Mouse (Mus musculus): ENCODE results near the gene Lce1l. TPM values are rescaled to one million over a fixed set of nuclear protein-coding genes. Genes with fewer than 3 reads are reported as not detected.
"Not testable (repeated sequence)": the region's sequence is repeated elsewhere in the genome, so short reads cannot be mapped to it uniquely, and the experiment has no call there.

Lce1l gene
- polyA plus RNA-seq (2012; rRNA removed) = not detected in 2 replicates

DNA sequence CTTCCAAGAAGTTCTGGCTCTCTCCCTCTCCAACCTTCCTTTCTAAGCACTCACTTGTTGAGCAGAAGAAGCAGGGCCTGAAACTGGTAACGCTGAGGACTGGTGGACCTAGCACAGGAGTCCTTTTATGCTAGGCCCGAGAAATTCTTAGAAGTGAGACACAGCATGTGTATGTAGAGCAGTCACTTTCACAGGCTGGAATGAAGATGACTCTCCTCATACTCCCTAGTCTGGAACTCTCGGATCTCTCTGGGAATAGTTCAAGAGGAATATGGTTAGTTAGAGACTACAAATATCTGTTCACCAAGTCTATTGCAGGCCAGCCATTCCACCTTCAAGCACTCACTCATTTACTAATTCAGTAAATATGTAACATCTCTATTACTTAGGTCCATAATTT is at the start of gene Lce1l:
Gene Lce1l (minus strand): TSS at position 101 of the 400 bp plus-strand sequence.
- no peak for DNase-seq (ENCODE audit: low read depth)
- TF ChIP-seq POLR2A (IDR thresholded peaks at IDR 0.05; ENCODE audit: borderline replicate concordance, extremely low read depth, insufficient read depth, insufficient read length, poor library complexity, severe bottlenecking) (no peak), CTCF (IDR thresholded peaks at IDR 0.05; ENCODE audit: borderline replicate concordance, extremely low read depth, insufficient read depth, insufficient read length) (no peak)

DNA sequence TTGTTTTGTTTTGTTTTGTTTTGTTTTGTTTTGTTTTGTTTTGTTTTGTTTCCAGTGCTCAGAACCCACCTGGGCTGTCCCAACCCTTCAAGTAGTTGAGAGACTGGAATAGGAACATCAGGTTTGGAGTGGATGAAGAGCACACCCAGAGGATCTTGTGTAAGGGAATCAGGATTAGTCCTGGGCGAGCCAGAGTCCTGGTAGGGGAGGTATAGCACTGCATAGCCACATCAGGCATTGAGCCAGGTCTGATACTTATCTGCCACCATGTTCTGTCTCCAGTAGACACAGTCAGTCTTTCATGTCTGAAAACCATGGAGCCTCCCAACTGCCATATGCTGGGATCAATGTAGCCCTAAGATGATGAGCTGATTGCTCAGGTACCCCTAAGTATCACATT is 43.4 kb upstream of the Lce1l start:
- DNase-seq (ENCODE audit: low read depth) = no peak
- no peak for TF ChIP-seq POLR2A (IDR thresholded peaks at IDR 0.05; ENCODE audit: borderline replicate concordance, extremely low read depth, insufficient read depth, insufficient read length, poor library complexity, severe bottlenecking)
- no peak for TF ChIP-seq CTCF (IDR thresholded peaks at IDR 0.05; ENCODE audit: borderline replicate concordance, extremely low read depth, insufficient read depth, insufficient read length)

DNA sequence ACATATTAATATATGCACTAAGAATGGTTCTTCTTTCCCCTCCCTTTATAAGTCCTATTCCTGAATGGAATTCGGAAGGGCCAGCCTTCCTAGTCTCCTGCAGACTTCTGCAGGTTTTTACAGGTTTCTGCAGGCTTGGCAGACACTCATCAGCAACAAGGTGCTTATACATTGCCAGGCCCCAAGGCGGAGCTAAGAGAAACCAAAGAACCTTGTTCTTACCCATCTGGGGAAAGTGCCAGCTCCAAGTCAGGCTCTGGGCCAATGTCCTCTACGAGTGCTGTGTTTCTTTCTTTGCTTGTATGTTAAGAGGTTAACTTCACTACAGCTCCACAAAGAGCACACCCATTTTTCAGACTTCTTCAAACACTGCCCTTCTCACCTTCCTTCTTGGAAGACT is 43.0 kb upstream of the Lce1l start:
- TF ChIP-seq CTCF (IDR thresholded peaks at IDR 0.05; ENCODE audit: borderline replicate concordance, extremely low read depth, insufficient read depth, insufficient read length) = no peak
- no peak for TF ChIP-seq POLR2A (IDR thresholded peaks at IDR 0.05; ENCODE audit: borderline replicate concordance, extremely low read depth, insufficient read depth, insufficient read length, poor library complexity, severe bottlenecking)
- DNase-seq (ENCODE audit: low read depth) = peak; percentile 39

DNA sequence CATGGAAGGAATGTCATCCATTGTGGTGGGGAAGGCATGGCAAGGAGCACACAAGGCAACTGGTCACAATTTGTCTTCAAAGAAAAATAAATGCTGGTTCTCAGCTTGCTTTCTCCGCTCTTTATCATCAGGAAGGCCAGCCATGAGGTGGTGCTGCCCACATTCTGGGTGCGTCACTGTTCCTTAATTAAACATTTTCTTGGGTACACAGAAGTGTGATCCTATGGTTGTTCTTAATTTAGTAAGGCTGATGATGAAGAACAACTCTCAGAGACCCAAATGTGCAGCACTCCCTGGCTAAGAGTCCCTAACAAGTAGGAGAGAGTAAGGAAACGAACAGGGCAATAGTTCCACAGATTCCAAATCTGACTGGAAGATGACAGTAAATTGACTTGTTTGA is 23.1 kb upstream of the Lce1l start:
- TF ChIP-seq CTCF (IDR thresholded peaks at IDR 0.05; ENCODE audit: borderline replicate concordance, extremely low read depth, insufficient read depth, insufficient read length) = no peak
- no peak for TF ChIP-seq POLR2A (IDR thresholded peaks at IDR 0.05; ENCODE audit: borderline replicate concordance, extremely low read depth, insufficient read depth, insufficient read length, poor library complexity, severe bottlenecking)
- DNase-seq (ENCODE audit: low read depth) = no peak

DNA sequence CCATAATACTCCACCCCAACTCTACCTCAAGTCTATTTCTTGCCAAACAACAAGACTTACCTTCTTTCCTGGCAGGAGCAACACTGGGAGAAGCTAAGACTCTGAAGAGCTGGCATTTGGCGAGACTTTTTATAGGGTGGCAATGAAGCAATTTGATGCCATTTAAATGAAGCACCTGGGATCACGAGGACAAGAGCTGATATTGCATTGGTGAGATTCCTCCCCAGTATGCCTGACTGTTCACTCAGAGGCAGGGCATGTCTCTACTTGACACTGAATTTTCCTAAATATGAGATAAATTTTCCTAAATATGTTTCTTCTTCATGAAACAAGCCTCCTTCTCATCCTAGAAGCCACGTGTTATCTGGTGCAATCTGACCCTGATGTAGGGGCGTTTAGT is 19.0 kb upstream of the Lce1l start, which contains the start of gene 2310050C09Rik:
Gene 2310050C09Rik (minus strand): TSS at position 101 of the 400 bp plus-strand sequence.
- no peak for DNase-seq (ENCODE audit: low read depth)
- TF ChIP-seq POLR2A (IDR thresholded peaks at IDR 0.05; ENCODE audit: borderline replicate concordance, extremely low read depth, insufficient read depth, insufficient read length, poor library complexity, severe bottlenecking) = no peak
- TF ChIP-seq CTCF (IDR thresholded peaks at IDR 0.05; ENCODE audit: borderline replicate concordance, extremely low read depth, insufficient read depth, insufficient read length) = no peak

DNA sequence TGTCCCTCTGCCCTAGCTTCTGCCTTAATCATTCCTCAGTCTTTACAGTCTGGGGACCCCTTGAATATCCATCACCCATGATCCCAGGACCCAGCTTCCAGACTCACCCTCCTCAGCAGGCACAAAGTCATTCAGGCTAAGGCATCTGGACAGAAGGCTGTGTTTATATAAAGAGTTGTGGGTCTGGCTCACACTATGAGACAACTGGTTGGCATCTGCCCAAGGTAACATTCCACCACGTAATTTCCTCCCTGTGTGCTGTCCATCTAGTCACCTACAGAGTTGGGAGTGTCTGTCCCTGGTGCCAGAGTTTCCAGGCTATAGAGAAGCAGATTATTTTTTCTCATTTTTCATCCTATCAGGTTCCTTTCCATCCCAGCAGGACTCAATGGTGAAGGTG is 24.0 kb downstream of the Lce1l start, which contains the start of gene Kprp:
Gene Kprp (minus strand): TSS at position 140 of the 400 bp plus-strand sequence.
- DNase-seq (ENCODE audit: low read depth) = no peak
- TF ChIP-seq CTCF (IDR thresholded peaks at IDR 0.05; ENCODE audit: borderline replicate concordance, extremely low read depth, insufficient read depth, insufficient read length) = no peak
- TF ChIP-seq POLR2A (IDR thresholded peaks at IDR 0.05; ENCODE audit: borderline replicate concordance, extremely low read depth, insufficient read depth, insufficient read length, poor library complexity, severe bottlenecking) = no peak

DNA sequence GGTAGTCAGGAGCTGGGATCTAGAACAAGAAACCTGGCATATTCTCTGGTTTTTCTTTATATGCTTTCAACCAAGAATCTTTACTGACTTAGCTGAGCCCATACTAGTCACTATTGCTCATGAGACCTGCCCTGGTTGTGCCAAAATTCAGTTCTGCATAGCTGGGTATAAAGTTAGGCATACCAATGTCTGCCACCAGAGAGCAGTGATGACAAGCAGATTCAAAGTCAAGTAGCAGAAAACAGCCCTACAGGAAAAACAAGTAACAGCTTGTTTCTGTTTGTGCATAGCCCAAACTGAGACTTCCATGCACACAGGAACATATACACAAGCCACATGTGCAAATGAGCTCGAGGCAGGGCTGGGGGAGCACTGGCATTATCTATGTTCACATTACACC is 25.3 kb downstream of the Lce1l start:
- TF ChIP-seq POLR2A (IDR thresholded peaks at IDR 0.05; ENCODE audit: borderline replicate concordance, extremely low read depth, insufficient read depth, insufficient read length, poor library complexity, severe bottlenecking) (no peak), CTCF (IDR thresholded peaks at IDR 0.05; ENCODE audit: borderline replicate concordance, extremely low read depth, insufficient read depth, insufficient read length) (no peak)
- DNase-seq (ENCODE audit: low read depth) = no peak

DNA sequence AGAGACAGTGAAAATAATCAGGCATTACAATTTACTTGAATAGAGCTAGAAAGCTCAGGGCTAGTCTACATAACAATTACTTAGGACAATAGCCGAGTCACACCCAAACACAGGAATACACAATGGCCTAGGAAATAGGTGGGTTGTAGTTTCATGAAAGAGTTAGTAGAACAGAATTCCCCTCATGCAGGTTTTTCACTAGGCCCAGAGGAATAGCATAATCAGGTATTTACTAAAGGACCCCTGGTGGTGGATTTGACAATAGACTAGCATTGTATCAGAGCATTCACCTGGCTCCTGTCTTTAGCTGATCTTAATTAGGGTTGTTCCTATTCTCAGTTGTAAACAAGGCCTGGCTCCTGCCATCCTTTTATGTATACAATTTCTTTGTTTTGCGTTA is 35.0 kb downstream of the Lce1l start:
- not testable (repeated sequence) for DNase-seq (ENCODE audit: low read depth)

DNA sequence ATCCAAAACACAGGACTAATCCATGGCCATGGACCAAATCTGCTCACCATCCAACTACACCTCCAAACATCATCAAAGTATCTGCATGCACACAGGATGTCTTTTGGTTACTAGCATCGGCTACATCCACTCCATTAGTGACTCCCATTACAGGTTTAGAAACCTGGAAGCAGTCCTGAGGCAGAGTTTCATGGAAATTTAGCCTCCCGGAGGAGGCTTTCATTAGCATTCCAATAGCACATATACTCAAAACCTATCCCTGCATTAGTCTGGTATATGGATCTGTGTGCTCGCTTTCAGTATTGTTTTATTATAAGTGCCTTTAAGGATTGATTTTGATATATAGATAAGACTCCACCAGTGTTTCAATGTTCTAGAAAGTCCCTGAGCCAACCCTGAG is 35.5 kb downstream of the Lce1l start:
- DNase-seq (ENCODE audit: low read depth) = no peak
- TF ChIP-seq POLR2A (IDR thresholded peaks at IDR 0.05; ENCODE audit: borderline replicate concordance, extremely low read depth, insufficient read depth, insufficient read length, poor library complexity, severe bottlenecking) (no peak), CTCF (IDR thresholded peaks at IDR 0.05; ENCODE audit: borderline replicate concordance, extremely low read depth, insufficient read depth, insufficient read length) (no peak)

DNA sequence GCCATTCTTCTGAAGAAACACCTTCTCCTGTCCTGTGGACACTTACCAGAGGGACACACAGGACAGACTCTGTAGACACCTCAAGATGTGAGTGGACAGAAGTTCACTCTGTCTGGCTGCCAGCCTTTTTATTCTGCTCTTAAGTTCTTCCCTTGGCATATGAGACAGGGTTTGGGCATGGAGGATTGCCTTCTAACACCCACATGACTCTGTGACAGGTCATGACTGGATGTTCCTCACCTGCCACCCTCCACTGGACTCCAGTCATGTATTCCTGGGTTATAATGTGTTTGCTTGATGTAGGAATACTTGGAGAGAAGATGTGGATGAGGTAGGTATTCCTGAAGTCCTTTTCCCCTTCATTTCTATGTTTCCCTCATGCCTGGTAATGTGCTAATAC is 43.3 kb downstream of the Lce1l start, which contains the start of gene Lce1k:
Gene Lce1k (minus strand): TSS at position 101 of the 400 bp plus-strand sequence.
- TF ChIP-seq CTCF (IDR thresholded peaks at IDR 0.05; ENCODE audit: borderline replicate concordance, extremely low read depth, insufficient read depth, insufficient read length) = no peak
- no peak for TF ChIP-seq POLR2A (IDR thresholded peaks at IDR 0.05; ENCODE audit: borderline replicate concordance, extremely low read depth, insufficient read depth, insufficient read length, poor library complexity, severe bottlenecking)
- DNase-seq (ENCODE audit: low read depth) = no peak

Other genes with a start within 250 kb of the Lce1l start
- gene 2210017I01Rik, start 243.8 kb downstream of the Lce1l start, polyA plus RNA-seq (2012; rRNA removed) = not detected in 2 replicates
- not detected in 2 replicates for gene Lce6a, start 229.6 kb downstream of the Lce1l start, polyA plus RNA-seq (2012; rRNA removed)
- gene Lce1a1, start 203.0 kb downstream of the Lce1l start, polyA plus RNA-seq (2012; rRNA removed) = not detected in 2 replicates
- gene Lce1b, start 194.4 kb downstream of the Lce1l start, polyA plus RNA-seq (2012; rRNA removed) = not detected in 2 replicates
- not detected in 2 replicates for gene Lce1a2, start 181.0 kb downstream of the Lce1l start, polyA plus RNA-seq (2012; rRNA removed)
- not detected in 2 replicates for gene Lce1c, start 172.0 kb downstream of the Lce1l start, polyA plus RNA-seq (2012; rRNA removed)
- not detected in 2 replicates for gene Lce1d, start 164.1 kb downstream of the Lce1l start, polyA plus RNA-seq (2012; rRNA removed)
- gene Lce1e, start 142.2 kb downstream of the Lce1l start, polyA plus RNA-seq (2012; rRNA removed) = not detected in 2 replicates
- gene Lce1f, start 130.9 kb downstream of the Lce1l start, polyA plus RNA-seq (2012; rRNA removed) = not detected in 2 replicates
- not detected in 2 replicates for gene Gm38119, start 112.2 kb downstream of the Lce1l start, polyA plus RNA-seq (2012; rRNA removed)
- gene Lce1g, start 98.9 kb downstream of the Lce1l start, polyA plus RNA-seq (2012; rRNA removed) = not detected in 2 replicates
- not detected in 2 replicates for gene Lce1h, start 86.2 kb downstream of the Lce1l start, polyA plus RNA-seq (2012; rRNA removed)
- not detected in 2 replicates for gene Lce1i, start 72.4 kb downstream of the Lce1l start, polyA plus RNA-seq (2012; rRNA removed)
- not detected in 2 replicates for gene Lce1j, start 60.8 kb downstream of the Lce1l start, polyA plus RNA-seq (2012; rRNA removed)
- not detected in 2 replicates for gene Lce1k, start 43.4 kb downstream of the Lce1l start, polyA plus RNA-seq (2012; rRNA removed)
- gene Kprp, start 24.0 kb downstream of the Lce1l start, polyA plus RNA-seq (2012; rRNA removed) = not detected in 2 replicates
- not detected in 2 replicates for gene 2310050C09Rik, start 18.9 kb upstream of the Lce1l start, polyA plus RNA-seq (2012; rRNA removed)
- not detected in 2 replicates for gene Lce3a, start 74.9 kb upstream of the Lce1l start, polyA plus RNA-seq (2012; rRNA removed)
- not detected in 2 replicates for gene Lce3b, start 81.7 kb upstream of the Lce1l start, polyA plus RNA-seq (2012; rRNA removed)
- gene Lce3c, start 93.2 kb upstream of the Lce1l start, polyA plus RNA-seq (2012; rRNA removed) = not detected in 2 replicates
- gene Lce3d, start 106.1 kb upstream of the Lce1l start, polyA plus RNA-seq (2012; rRNA removed) = not detected in 2 replicates
- gene Lce3e, start 115.8 kb upstream of the Lce1l start, polyA plus RNA-seq (2012; rRNA removed) = not detected in 2 replicates
- not detected in 2 replicates for gene Lce3f, start 140.9 kb upstream of the Lce1l start, polyA plus RNA-seq (2012; rRNA removed)
- gene Crct1, start 164.4 kb upstream of the Lce1l start, polyA plus RNA-seq (2012; rRNA removed) = 0.59 and 1.0 TPM in 2 replicates
- gene Lce1m, start 167.8 kb upstream of the Lce1l start, polyA plus RNA-seq (2012; rRNA removed) = not detected in 2 replicates
- not detected in 2 replicates for gene Gm4858, start 217.5 kb upstream of the Lce1l start, polyA plus RNA-seq (2012; rRNA removed)

Measured in brain, embryonic 14.5 days (tissue).